Mouse (Mus musculus) MEL (cell line): Measurements from ENCODE around the gene Uncx. TPM values are rescaled to one million over a fixed set of nuclear protein-coding genes. Genes with fewer than 3 reads are reported as not detected.

Experiments
- DNase-seq: peaks from one replicate; pipeline ENCODE4 v3.0.0; 2011; ENCODE audit warnings: low read depth, low spot score
- H3K27ac ChIP-seq: 2 replicates; pipeline ENCODE4 v1.5.1; 2012; ENCODE audit warnings: low read depth, mild to moderate bottlenecking, control low read depth, low read length, moderate library complexity; ENCODE audit not compliant: control insufficient read depth
- H3K27me3 ChIP-seq, 2 experiments: fragments of 150-350 bp in 1 of 2; sonication (generic) in 1 of 2; 2 replicates each; pipeline ENCODE4 v1.6.1; 2012; ENCODE audit warnings: low read length in 2 of 2, mild to moderate bottlenecking in 2 of 2, improper control_type of control experiment in 1 of 2, moderate library complexity in 1 of 2; ENCODE audit not compliant: insufficient read depth in 2 of 2, control insufficient read depth in 1 of 2
- H3K36me3 ChIP-seq, 2 experiments: 2 replicates each; pipeline ENCODE4 v1.6.1; 2012 to 2014; ENCODE audit warnings: low read length in 2 of 2, improper control_type of control experiment in 1 of 2, inconsistent platforms in 1 of 2, mild to moderate bottlenecking in 1 of 2; ENCODE audit not compliant: insufficient read depth in 2 of 2, control insufficient read depth in 1 of 2
- H3K4me1 ChIP-seq, 2 experiments: fragments of 150-350 bp in 1 of 2; sonication (generic) in 1 of 2; 2 replicates each; pipeline ENCODE4 v1.6.1; 2012; ENCODE audit warnings: low read length in 2 of 2, improper control_type of control experiment in 1 of 2, mild to moderate bottlenecking in 1 of 2; ENCODE audit not compliant: insufficient read depth in 2 of 2, control insufficient read depth in 1 of 2
- H3K4me3 ChIP-seq, 2 experiments: fragments of 150-350 bp in 1 of 2; sonication (generic) in 1 of 2; 2 replicates each; pipeline ENCODE4 v1.5.1; 2012; ENCODE audit warnings: low read depth in 2 of 2, low read length in 2 of 2, mild to moderate bottlenecking in 2 of 2, moderate library complexity in 2 of 2, control low read depth in 1 of 2, improper control_type of control experiment in 1 of 2; ENCODE audit not compliant: control insufficient read depth in 1 of 2, insufficient read depth in 1 of 2
- H3K79me2 ChIP-seq: 2 replicates; pipeline ENCODE4 v1.6.1; 2012; ENCODE audit warnings: mild to moderate bottlenecking, low read length, moderate library complexity; ENCODE audit not compliant: control insufficient read depth, poor library complexity, insufficient read depth
- H3K9ac ChIP-seq: 2 replicates; pipeline ENCODE4 v1.6.1; 2012; ENCODE audit warnings: low read depth, mild to moderate bottlenecking, control low read depth, low read length, moderate library complexity; ENCODE audit not compliant: control insufficient read depth, poor library complexity, severe bottlenecking
- H3K9me3 ChIP-seq: fragments of 150-350 bp; sonication (generic); replicated peaks from 2 replicates; pipeline ENCODE4 v1.6.1; 2012; ENCODE audit warnings: mild to moderate bottlenecking, low read length, improper control_type of control experiment, moderate library complexity; ENCODE audit not compliant: insufficient read depth
- CTCF ChIP-seq, 3 experiments: IDR thresholded peaks in 2 of 3; conservative IDR thresholded peaks in 1 of 3; 2 replicates each; pipeline ENCODE4 v1.5.1; 2011 to 2012; ENCODE audit warnings: low read length in 3 of 3, low read depth in 2 of 3, mild to moderate bottlenecking in 2 of 3, improper control_type of control experiment in 1 of 3, inconsistent platforms in 1 of 3, mixed read lengths in 1 of 3, moderate library complexity in 1 of 3; ENCODE audit not compliant: control insufficient read depth in 1 of 3, insufficient read depth in 1 of 3, poor library complexity in 1 of 3, severe bottlenecking in 1 of 3
- GABPA ChIP-seq: IDR thresholded peaks from 2 replicates; pipeline ENCODE4 v1.6.1; 2012; ENCODE audit warnings: low read depth, mild to moderate bottlenecking, inconsistent platforms, low read length, improper control_type of control experiment, moderate library complexity
- GATA1 ChIP-seq: IDR thresholded peaks from 2 replicates; pipeline ENCODE4 v1.6.1; 2011; ENCODE audit warnings: low read depth, low read length, improper control_type of control experiment
- HCFC1 ChIP-seq: IDR thresholded peaks from 2 replicates; pipeline ENCODE4 v1.6.1; 2012; ENCODE audit warnings: low read depth, mild to moderate bottlenecking, inconsistent platforms, low read length, improper control_type of control experiment, moderate library complexity
- JUND ChIP-seq: IDR thresholded peaks from 2 replicates; pipeline ENCODE4 v1.6.1; 2011; ENCODE audit warnings: low read depth, mild to moderate bottlenecking, improper control_type of control experiment, low read length
- MAX ChIP-seq: IDR thresholded peaks from 2 replicates; pipeline ENCODE4 v1.6.1; 2011; ENCODE audit warnings: low read length, improper control_type of control experiment
- MYC ChIP-seq: IDR thresholded peaks from 2 replicates; pipeline ENCODE4 v1.6.1; 2011; ENCODE audit warnings: low read depth, mild to moderate bottlenecking, low read length, improper control_type of control experiment, moderate library complexity
- NELFE ChIP-seq: IDR thresholded peaks from 2 replicates; pipeline ENCODE4 v1.6.1; 2011; ENCODE audit warnings: low read depth, low read length, improper control_type of control experiment
- NRF1 ChIP-seq: IDR thresholded peaks from 2 replicates; pipeline ENCODE4 v1.6.1; 2014; ENCODE audit warnings: low read depth, mild to moderate bottlenecking, inconsistent platforms, low read length, improper control_type of control experiment, moderate library complexity; ENCODE audit not compliant: poor library complexity, insufficient read depth, severe bottlenecking
- POLR2AphosphoS2 ChIP-seq: IDR thresholded peaks from 2 replicates; pipeline ENCODE4 v1.6.1; 2011; ENCODE audit warnings: low read length, improper control_type of control experiment
- POLR2AphosphoS5 ChIP-seq: IDR thresholded peaks from 2 replicates; pipeline ENCODE4 v1.6.1; 2012; ENCODE audit warnings: low read depth, borderline replicate concordance, mild to moderate bottlenecking, inconsistent platforms, low read length, moderate library complexity, mixed read lengths
- RCOR1 ChIP-seq: IDR thresholded peaks from 2 replicates; pipeline ENCODE4 v1.6.1; 2012; ENCODE audit warnings: low read depth, mild to moderate bottlenecking, inconsistent platforms, low read length, improper control_type of control experiment
- SIN3A ChIP-seq: IDR thresholded peaks from 2 replicates; pipeline ENCODE4 v1.6.1; 2012; ENCODE audit warnings: low read length, improper control_type of control experiment, inconsistent platforms
- TBP ChIP-seq: IDR thresholded peaks from 2 replicates; pipeline ENCODE4 v1.8.0; 2011; ENCODE audit warnings: low read depth, low read length, improper control_type of control experiment
- ZMIZ1 ChIP-seq: IDR thresholded peaks from 2 replicates; pipeline ENCODE4 v1.6.1; 2012; ENCODE audit warnings: low read depth, mild to moderate bottlenecking, inconsistent platforms, low read length, improper control_type of control experiment, moderate library complexity
- ZNF384 ChIP-seq: IDR thresholded peaks from 2 replicates; pipeline ENCODE4 v1.6.1; 2012; ENCODE audit warnings: low read depth, mild to moderate bottlenecking, inconsistent platforms, low read length, improper control_type of control experiment
- polyA plus RNA-seq, 2 experiments: library from polyadenylated mRNA; stranded (reverse) in 1 of 2; unstranded in 1 of 2; fragments of >175 nt in 1 of 2; fragments of >200 nt in 1 of 2; gene quantifications; 2 replicates each; pipeline versions ENCODE4 v1.2.1 to v1.2.4; 2012; ENCODE audit warnings: low replicate concordance in 2 of 2, low read depth in 1 of 2; ENCODE audit not compliant: insufficient read length in 2 of 2, insufficient read depth in 1 of 2, missing spikeins in 1 of 2
- total RNA-seq: library from RNA; depleted of rRNA; stranded (reverse); fragments of 300-350 nt; gene quantifications from 2 replicates; pipeline ENCODE4 v1.2.3, GENCODE M21; 2012

Gene Uncx
- total and polyA plus RNA-seq, 3 experiments = not detected

DNA sequence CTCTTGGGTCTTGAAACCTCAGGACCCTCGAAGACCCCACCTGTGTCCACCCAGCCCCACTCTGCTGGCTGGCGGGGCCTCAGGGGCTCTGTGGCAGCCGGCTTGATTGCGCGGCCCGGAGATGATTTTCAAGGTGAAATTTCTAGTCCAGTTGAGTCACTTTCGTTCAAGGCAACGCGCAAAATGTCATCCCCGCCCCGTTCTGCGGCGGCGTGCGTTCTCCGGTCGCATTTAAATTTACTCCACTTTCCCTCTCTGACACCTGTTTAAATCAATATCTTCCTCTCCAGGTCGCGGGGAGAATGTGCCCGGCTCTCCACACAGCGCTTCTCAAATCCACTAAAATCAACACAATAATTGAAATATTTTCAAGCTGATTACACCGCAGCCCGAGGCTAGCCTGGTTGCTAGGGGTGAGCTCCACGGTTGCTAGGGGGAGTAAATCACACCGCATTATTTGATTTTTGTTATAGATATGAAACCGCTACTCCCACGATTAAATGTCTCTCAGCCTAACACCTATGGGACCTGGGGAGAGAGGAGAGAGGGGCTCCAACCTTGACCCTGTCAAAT is 37.0 kb downstream of the Uncx start:
- DNase-seq = no peak
- H3K79me2 ChIP-seq = no peaks in the 10 kb centered on the region
- H3K27me3 ChIP-seq = no peaks in the 10 kb centered on the region; a peak in 1 of 4 replicates
- H3K36me3 ChIP-seq = no peaks in the 10 kb centered on the region
- H3K4me1 ChIP-seq = no peaks in the 10 kb centered on the region
- no peak for TF ChIP-seq TBP
- TF ChIP-seq ZMIZ1 = no peak
- no peak for TF ChIP-seq HCFC1
- no peak for TF ChIP-seq NELFE
- no peak for TF ChIP-seq ZNF384
- no peak for TF ChIP-seq MYC
- TF ChIP-seq MAX = no peak
- no peak for TF ChIP-seq CTCF (IDR thresholded peaks at IDR 0.05 in 2 of 3, conservative IDR thresholded peaks at IDR 0.05 in 1 of 3; ENCODE audit: control insufficient read depth in 1 of 3, insufficient read depth in 1 of 3, low read depth in 2 of 3, low read length in 3 of 3, poor library complexity in 1 of 3, severe bottlenecking in 1 of 3)
- no peak for TF ChIP-seq GATA1
- no peak for TF ChIP-seq NRF1
- no peak overlapping the region for H3K9ac ChIP-seq
- H3K27ac ChIP-seq = no peak overlapping the region
- no peaks in the 10 kb centered on the region for H3K9me3 ChIP-seq
- H3K4me3 ChIP-seq = no peak overlapping the region

DNA sequence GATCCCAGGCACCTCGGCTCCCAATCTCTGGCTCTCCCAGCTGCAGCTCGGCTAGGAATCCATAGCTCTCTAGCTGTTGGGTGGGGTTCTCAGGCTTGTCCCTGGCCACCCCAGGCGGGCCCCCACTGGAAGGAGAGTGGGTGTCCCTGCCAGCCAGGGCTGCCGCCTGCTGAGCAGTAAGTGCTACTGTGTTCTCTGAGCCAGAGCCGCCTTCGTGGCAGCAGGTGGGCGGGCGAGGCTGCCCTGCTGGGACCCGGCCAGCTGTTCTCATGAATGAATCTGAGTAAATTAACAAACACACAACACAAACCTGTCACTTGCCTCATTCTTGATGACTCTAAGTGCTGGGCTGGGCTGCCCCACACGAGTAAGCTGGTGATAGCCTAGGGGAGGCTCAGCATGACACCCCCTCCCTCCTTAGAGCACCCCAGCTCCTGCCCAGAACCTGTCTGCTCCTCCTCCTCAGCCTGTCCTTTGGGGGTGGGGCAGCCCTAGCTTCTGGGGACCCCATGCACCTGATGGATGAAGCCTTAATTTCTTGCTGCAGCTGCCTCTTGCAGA is 38.1 kb downstream of the Uncx start:
- no peak overlapping the region for H3K27ac ChIP-seq
- no peaks in the 10 kb centered on the region for H3K79me2 ChIP-seq
- TF ChIP-seq GABPA (no peak), TBP (no peak), POLR2AphosphoS2 (no peak), RCOR1 (no peak), SIN3A (no peak), JUND (no peak), POLR2AphosphoS5 (no peak)
- H3K4me1 ChIP-seq = no peaks in the 10 kb centered on the region
- no peaks in the 10 kb centered on the region for H3K36me3 ChIP-seq
- H3K27me3 ChIP-seq = no peaks in the 10 kb centered on the region; a peak in 1 of 4 replicates
- H3K9me3 ChIP-seq = no peaks in the 10 kb centered on the region
- no peak overlapping the region for H3K9ac ChIP-seq
- H3K4me3 ChIP-seq = no peak overlapping the region
- DNase-seq = no peak
